Mouse (Mus musculus) adrenal gland, postnatal 14 days (tissue): ENCODE results near the gene 4931406C07Rik. TPM values are rescaled to one million over a fixed set of nuclear protein-coding genes. Genes with fewer than 3 reads are reported as not detected.
A peak's percentile ranks its signal among the peaks of the same experiment; 100 is the strongest.
"Not testable (repeated sequence)": the region's sequence is repeated elsewhere in the genome, so short reads cannot be mapped to it uniquely, and the experiment has no call there.

Experiments
- DNase-seq: peaks from one replicate; pipeline ENCODE4 v3.0.0; 2021; ENCODE audit warnings: mixed read lengths
- long read RNA-seq, 2 experiments: library from polyadenylated mRNA; stranded (forward); transcript quantifications; one replicate each; pipeline ENCODE4 v2.0.0; 2021
- total RNA-seq: library from RNA; stranded (reverse); gene quantifications from 2 replicates; pipeline ENCODE4 v1.2.3, GENCODE M21; 2021

4931406C07Rik gene
- total RNA-seq = 127 and 156 TPM in 2 replicates
- long read RNA-seq, experiment 1, partial matches to known transcripts = 10 of 14 reads
- long read RNA-seq, experiment 1, other reads (novel, unspliced or antisense) = 3 of 14 reads
- long read RNA-seq, experiment 2, partial matches to known transcripts = 3 of 21 reads
- long read RNA-seq, experiment 2, other reads (novel, unspliced or antisense) = 18 of 21 reads

DNA sequence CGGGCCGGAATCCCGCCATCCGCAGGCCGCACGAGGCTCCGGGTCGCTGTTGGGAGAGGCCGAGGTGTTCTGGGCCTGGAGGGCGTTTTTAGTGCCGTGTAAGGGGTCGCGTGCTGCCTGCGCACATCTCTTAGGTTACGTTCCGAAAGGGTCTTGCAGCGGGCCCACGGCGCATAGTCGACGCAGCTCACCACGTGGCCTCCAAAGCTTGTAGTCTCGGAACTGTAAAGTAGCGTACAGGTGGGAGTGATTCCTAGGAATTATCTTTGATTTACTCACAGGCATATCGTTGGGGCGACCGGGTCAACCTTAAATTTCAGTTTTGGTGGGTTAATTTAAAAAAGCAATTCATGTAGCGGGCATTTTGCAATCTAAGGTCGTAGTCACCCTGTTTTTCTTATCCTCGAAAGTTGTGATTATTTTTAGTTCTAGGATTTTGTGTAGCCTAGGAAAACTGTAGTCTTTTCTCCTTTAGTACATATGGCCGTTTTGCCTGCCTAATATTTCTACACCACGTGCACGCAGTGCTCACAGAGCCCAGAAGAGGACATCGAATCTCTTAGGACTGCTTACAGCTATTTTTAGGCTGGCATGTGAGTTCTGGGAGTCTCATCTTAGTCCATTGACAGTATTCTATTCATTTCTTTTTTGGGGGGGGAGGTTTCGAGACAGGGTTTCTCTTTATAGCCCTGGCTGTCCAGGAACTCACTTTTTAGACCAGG, at the start of gene 4931406C07Rik:
4931406C07Rik (minus strand) TSS at position 51 of the 722 bp plus-strand sequence.
- DNase-seq = peak; percentile 16

DNA sequence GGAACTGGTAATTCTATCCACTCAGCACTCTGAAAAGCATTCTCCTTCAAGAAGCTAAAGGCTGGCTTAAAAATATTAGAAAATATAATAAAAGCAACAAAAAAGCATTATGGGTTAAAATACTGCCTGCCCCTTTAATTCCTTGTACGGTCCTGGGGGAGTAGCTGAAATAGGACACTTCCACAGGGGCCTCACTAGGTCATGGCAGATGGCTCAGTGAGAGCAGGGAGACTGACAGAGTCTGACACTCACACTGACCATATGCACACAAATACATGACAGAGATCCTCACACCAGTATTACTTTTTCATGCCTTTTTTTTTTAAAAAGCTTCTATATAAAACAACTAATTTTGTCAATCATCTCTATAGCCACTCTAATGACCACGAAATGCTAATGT, 43.7 kb upstream of the 4931406C07Rik start:
- DNase-seq = no peak

DNA sequence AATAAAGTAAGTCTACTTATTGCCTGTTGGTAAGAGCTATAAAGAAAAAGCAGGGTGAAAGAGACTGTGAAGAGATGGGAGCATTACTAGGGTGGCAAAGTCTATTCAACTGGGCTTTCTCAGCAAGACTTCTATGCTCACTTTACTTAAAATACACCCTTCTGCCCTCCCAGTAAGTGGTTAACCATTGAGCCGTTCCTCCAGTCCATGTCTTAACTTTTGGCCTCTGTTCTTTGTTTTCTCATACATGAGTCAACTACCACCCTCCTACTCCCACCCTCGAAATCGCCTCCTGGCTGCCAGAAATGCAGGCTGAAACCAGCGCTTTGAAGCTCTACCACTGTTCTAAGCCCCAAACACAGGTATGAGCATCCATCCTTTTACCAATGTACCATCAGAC, 31.5 kb upstream of the 4931406C07Rik start:
- no peak for DNase-seq

DNA sequence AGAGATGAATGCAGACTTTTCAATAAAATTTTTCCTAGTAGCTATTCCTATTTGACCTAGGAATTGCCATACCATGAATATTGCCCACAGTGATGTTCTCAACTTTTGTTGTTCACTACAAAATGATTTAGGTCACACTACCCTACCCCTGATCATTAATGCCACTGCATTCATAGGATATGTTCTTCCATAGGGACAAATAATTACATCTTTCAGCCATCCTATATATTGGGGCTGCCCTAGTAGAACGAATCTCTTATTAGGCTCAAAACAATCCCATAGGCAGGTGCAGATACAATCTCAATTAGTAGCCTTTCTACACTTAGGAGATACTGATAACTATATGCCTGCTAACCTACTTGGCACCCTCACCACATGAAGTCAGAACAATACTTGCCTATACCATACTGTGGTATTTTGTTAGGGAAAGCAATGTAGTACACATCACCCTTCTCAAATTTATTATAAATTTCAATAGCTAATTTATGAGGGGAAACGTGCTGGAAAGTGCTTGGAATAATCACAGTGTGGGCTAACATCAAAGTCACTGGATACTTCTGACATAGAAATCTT, 12.0 kb upstream of the 4931406C07Rik start:
- DNase-seq = no peak

DNA sequence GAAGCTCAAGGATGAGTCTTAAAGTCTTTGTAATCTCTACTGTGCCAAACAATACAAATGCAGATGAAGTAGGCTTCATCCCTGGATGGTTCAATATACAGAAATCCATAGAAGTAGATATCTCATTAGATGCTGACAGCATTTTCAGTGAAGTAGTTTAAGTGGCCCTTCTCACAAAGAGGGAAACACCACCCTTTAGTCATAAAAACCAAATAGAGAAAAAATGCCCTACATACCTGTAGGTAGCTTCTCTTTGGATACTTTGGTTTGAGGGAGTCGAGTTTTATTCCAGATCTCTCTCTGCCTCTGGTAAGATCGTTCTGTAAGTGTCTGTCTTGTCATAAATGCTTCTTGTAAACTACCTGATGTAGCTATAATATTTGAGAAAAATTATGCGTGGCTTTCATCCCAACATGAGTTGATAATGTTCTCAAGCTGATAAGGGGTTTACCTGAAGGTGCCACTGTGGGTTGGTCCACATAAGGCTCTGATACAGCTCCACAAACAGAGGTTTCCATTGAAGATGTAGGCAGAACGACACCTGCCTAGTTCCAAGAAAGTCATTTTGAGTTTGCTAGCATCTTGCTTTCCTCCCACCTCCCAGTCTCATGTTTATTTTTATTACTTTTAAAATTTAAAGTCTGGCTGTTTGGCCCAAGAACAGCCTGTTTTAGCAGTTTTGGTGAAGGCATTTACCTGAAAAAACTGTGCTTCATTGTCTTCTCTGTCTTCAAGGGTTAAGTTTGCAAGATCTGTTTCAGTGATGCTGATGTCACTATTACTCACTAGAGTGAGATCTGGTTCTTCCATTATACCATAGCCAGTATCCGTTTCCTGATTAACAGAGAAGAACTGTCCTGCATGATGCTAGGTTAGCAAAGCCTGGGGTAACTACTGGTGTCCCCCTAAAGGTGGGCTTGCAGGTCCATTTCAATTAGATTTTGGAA, 11.2 kb upstream of the 4931406C07Rik start:
- DNase-seq = no peak

DNA sequence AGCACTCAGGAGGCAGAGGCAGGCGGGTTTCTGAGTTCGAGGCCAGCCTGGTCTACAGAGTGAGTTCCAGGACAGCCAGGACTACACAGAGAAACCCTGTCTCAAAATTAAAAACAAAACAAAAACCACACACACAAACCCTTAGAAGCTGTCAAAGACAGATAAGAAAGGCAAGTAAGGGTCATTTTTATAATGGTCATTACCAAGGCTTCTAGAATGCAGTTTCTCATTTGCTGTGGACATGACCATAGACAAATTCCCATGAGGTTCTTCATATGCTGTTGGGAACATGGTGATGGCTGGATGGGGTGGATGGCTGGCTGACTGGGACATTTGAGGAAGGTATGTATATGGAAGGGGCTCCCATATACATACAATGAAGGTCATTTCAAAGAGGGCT, 10.0 kb upstream of the 4931406C07Rik start:
- not testable (repeated sequence) for DNase-seq

DNA sequence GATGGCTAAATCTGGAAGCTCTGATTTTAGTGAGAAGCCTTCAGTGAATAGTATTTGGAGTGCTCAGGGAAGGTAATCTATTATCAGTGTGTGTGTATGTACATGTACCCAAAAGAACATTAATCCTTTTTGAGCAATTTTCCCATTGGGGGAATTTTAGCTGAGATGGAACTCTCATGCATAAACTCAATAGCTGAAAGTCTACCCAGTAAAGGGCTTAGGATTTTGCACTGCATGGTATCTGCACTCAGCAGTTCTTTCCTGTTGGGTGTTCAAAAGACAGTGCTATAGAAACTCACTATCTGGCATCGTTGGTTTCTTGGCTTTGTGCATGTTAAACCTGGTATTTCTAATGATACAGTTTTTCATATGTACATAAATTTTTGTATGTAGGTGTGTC, 8.4 kb upstream of the 4931406C07Rik start:
- DNase-seq = no peak

DNA sequence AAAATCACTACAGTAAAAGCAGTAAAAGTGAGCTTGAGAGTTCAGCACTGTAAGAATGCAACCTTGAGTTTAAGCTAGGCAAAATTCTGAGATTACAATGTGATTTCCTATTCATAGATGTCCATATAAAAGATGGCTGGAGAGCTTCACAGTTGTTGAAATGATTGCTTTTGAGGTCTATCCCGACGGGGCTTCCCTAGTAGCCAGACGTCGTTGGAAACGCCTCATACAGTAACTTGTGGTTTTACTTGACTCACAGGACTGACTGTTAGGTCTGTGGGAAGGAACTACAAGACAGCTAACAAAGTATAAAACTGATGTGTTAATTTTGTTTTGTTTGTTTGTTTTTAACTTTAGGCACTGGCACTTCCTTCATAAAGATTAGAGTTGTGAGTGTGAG, 7.4 kb upstream of the 4931406C07Rik start:
- no peak for DNase-seq

DNA sequence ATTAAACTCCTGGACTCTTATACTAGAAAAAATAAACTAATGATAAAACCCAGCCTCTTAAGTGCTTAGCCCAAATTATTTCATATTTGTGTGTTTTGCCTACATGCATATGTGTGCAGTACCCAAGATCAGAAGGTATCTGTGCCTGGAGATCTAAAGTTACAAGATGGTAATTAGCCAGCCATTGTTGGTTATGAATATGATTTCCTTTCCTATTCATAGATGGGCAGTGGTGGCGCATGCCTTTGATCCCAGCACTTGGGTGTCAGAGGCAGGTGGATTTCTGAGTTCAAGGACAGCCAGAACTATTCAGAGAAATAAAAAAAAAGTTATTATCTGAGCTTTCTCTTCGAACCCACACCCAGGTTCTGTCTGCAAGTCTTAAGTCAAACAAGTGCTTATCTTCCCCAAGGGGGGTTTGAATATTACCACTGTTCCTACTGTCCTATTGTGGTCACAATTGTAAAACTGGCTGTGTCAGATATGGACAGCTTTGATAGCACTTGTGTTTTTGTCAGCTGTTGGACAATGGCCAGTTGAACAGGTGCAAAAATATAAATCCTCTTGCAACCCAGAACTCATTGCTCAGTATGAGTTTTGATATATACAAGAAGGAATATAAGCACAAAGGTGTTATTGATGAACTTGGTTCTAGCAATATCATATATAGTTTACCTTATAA, 5.9 kb upstream of the 4931406C07Rik start:
- no peak for DNase-seq

DNA sequence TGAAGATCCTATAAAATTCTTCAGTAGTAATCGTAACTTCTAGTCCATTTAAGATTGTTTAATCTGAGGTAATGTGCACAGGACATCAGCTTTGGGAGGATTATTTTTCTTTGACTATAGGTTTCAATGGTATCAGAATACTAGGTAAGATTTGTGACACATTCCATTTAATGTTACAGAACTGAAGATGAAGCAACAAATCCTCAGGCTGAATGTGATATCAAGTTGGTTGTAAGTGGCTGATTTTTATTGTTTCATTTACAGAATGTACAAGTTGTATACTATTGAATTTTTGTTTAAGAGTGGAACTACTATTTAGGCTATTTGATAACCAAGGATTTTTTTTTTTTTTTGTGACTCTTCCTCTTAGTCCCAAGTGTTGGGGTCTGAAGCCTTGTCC, 3.9 kb upstream of the 4931406C07Rik start:
- no peak for DNase-seq

DNA sequence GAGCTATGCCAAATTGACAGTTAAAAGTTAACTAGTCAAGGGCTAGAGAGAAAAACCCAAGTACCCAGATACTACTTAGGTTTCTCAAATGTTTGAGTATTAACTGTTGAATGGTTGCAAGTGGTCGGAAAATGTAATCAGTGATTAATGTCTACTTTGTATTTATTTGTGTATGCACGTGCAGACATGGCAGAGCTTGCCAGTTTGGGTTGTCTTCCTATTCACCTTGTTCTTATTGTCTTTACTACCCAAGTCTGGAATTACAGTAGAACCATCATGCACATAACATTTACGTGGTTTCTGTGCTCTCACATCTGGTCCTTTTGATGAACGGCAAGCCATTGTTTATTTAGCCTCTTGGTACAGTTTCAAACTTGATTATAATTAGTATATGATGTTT, 3.2 kb upstream of the 4931406C07Rik start:
- DNase-seq = no peak

DNA sequence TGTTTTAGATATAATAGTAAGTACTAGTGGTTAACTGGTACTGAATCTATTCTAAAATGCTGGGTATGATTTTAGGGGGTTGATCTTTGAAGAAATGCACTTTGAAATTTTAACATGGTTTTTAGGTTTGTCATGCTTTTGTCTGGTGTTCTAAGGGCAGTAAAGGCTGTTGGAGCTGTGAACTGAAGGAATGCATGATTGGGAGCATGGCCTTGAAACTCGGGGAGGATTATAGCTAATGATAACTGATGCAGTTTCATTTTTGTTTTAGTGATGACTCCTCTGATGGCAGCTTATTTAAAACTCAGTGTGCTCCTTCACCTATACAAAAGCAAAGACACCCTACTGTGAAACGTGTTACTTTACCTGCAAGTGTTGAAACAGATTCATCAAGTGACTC, 2.0 kb upstream of the 4931406C07Rik start:
- DNase-seq = no peak

DNA sequence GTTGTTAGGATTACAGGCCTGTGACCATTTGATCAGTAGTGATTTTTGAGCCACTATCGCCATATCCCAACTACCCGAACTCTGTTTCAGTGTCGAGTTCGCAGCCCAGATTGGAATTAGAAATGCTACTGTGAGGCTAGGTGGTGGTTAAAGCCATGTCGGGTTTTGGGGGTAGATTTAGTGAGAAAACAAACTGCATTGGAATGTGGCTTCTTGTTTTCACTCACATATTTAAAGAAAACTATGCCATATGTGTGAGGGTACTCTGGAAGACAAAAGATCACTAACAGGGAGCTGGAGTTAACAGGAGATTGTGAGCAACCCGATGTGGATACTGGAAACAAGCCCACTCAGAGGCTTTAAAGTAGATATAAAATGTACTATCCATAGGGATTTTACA, 1.0 kb upstream of the 4931406C07Rik start:
- DNase-seq = no peak

DNA sequence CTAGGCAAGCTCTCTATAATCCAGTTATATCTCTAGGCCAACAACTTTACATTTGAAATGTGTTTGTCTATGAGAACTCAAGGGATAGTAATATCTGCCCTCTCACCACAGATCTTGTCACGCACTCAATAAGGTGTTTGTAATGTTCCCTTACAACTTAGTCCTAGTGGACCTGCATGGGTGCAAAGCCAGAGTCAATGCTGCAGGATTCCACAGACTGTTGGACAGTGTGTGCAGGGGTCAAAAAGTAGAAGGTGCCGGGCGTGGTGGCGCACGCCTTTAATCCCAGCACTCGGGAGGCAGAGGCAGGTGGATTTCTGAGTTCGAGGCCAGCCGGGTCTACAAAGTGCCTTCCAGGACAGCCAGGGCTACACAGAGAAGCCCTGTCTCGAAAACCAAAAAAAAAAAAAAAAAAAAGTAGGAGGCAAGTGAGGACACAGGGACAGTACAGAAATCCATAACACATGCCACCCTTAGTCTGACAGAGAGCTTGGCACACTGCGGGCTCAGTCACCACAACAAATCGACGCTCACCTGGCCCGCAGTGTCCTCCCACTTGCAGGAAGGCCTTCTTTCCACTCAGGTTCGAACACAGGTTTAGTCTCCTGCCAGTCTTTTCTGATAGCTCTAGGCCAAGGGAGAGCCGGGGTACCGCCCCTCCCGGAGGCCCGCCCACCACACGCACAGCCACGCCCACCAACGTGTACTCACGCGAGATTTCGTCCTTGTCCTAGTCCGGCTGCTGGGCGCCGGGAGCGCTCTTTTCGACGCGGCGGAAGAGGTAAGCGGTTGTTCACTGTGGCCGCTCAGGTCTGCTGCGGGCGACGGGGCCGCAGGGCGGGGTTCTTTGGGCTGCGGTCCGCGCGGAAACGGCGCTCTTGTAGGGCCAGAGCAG, 498 bp downstream of the 4931406C07Rik start, which contains the start of gene Taf1d:
Taf1d (plus strand) TSS at position 712 of the 895 bp plus-strand sequence.
- DNase-seq = peak; percentile 99

DNA sequence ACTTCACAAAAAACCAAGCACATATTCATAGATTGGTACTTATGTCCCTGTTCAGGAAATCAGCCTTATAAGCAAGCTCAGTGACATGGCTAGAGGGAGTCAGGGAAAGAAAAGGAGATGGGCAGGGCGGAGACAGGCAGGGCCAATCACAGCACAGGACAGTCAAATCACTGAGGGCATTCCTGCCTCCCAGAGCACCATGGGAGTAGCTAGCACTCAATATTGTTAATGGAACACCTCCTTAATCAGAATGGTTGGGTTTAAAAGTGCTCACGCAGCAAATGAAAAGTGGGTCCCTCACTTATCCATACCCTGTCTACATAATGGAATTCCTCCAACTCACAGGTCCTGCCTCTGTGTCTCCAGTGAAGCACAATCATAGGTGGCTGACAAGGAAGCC, 3.4 kb downstream of the 4931406C07Rik start:
- DNase-seq = peak; percentile 54

DNA sequence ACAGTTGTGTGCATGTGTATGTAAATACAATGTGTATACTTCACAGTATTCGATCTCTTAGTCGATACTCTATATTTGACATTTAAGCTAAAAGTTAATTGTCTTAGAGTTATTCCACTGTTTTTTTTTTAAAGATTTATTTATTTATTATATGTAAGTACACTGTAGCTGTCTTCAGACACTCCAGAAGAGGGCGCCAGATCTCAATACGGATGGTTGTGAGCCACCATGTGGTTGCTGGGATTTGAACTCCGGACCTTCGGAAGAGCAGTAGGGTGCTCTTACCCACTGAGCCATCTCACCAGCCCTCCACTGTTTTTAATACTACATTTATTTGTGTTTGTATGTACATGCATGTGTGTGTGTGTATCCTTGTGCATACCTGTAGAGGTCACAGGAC, 4.2 kb downstream of the 4931406C07Rik start:
- DNase-seq = not testable (repeated sequence)

DNA sequence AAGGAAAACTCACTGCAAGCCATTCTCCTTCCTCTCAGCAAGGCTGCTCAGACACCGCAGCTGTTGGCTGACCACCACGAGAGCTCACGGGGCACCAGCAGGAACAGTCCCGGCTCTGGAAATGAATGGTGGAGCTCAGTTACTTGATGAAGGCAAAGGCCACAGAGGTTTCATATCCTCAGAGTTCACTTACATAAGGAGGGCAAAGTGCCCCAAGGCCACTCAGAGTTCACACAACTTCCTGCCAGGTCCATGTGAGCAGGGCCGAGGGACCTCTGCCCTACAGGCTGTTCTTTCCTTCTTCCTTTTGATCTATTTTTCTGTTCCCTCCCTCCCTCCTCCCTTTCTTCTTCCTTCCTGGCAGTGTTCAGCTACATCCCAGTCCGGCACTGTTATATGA, 4.8 kb downstream of the 4931406C07Rik start:
- peak; percentile 83 for DNase-seq

DNA sequence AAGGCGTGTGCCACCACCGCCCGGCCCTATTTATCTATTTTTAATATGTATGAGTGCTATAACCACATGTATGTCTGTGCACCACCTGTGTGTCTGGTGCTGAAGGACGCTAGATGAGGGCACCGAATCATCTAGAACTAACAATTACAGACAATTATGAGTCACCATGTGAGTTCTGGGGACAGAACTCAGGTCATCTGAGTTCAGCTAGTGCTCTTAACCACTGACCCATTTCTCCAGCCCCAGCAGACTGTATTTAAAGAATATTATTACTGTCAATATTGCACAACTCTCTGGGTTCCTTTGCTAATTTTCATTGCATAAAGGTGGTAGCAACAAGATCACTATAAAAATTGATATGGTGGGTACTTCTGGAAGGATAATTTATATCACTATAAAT, 6.2 kb downstream of the 4931406C07Rik start:
- no peak for DNase-seq

DNA sequence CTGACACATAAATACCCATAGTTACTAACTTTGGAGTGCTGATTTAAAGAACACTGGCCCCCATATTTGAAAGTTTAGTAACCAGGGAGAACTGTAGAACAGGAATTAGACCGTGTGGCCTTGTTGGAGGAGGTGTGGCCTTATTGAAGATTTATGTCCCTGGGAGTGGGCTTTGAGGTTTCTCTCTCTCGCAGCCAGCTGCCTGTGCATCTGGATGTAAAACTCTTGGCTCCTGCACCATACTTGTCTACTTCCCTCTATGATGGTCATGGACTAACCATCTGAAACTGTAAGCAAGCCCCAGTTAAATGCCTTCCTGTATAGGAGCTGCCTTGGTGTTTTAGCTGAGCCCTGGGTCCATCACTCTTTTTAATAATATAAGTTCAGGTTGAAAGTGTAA, 7.8 kb downstream of the 4931406C07Rik start:
- no peak for DNase-seq

DNA sequence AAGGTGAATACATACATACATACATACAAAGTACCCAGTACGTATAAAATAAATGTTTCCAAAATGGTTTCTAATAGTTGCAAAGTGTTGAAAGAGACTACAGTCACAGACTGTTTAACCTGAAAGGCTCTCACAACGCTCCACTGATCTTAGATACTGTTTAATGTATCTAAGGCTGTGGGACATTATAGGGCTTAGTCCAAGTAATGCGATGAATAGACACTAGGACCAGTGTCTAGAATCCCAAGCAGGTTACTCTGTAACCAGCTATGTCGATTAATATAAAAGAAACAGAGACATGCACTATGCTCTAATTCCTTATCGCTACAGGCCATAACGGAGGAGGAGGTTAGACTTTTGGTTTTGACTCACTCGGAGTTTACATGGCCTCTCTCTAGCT, 9.1 kb downstream of the 4931406C07Rik start:
- no peak for DNase-seq

DNA sequence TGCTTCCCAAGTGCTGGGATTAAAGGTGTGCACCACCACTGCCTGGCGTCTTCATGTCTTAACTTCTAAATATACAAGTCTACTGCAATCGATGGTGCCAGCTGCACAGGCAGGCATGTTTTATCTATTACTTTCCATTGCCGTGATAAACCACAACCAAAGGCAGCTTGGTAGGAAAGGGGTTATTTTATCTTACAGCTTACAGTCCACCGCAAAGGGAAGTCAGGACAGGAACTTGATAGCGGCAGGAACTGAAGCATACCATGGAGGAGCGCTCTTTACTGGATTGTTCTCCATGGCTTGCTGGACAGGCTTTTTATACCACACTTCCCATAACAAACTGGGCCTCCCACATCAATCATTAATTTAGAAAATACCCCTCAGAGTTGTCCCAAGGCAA, 17.0 kb downstream of the 4931406C07Rik start:
- DNase-seq = no peak
